Mouse (Mus musculus) limb, embryonic 12.5 days (tissue): Measurements from ENCODE around the gene Reep3. TPM values are rescaled to one million over a fixed set of nuclear protein-coding genes. Genes with fewer than 3 reads are reported as not detected.

Source experiments
- ATAC-seq: fragments of 200-750 bp; cut with Nextera tagmentation; 2 replicates; pipeline ENCODE4 v1.8.0; 2017; ENCODE audit warnings: low read depth, moderate TSS enrichment; ENCODE audit not compliant: insufficient number of reproducible peaks, insufficient read depth, low FRiP score, low TSS enrichment
- H3K27ac ChIP-seq: fragments of 300-500 bp; sonication (generic); 2 replicates; pipeline ENCODE4 v1.5.1; 2016; ENCODE audit warnings: mild to moderate bottlenecking, moderate library complexity
- H3K27me3 ChIP-seq: fragments of 300-500 bp; sonication (generic); 2 replicates; pipeline ENCODE4 v1.6.1; 2016; ENCODE audit warnings: mild to moderate bottlenecking, moderate library complexity
- H3K36me3 ChIP-seq: fragments of 300-500 bp; sonication (generic); 2 replicates; pipeline ENCODE4 v1.6.1; 2016; ENCODE audit warnings: mild to moderate bottlenecking, moderate library complexity
- H3K4me1 ChIP-seq: fragments of 300-500 bp; sonication (generic); replicated peaks from 2 replicates; pipeline ENCODE4 v1.6.1; 2016
- H3K4me2 ChIP-seq: fragments of 300-500 bp; sonication (generic); 2 replicates; pipeline ENCODE4 v1.6.1; 2016; ENCODE audit warnings: mild to moderate bottlenecking, moderate library complexity
- H3K4me3 ChIP-seq: fragments of 300-500 bp; sonication (generic); replicated peaks from 2 replicates; pipeline ENCODE4 v1.5.1; 2016; ENCODE audit warnings: mild to moderate bottlenecking
- H3K9ac ChIP-seq: fragments of 300-500 bp; sonication (generic); replicated peaks from 2 replicates; pipeline ENCODE4 v1.6.1; 2016; ENCODE audit warnings: mild to moderate bottlenecking, moderate library complexity
- H3K9me3 ChIP-seq: fragments of 300-500 bp; sonication (generic); 2 replicates; pipeline ENCODE4 v1.6.1; 2016; ENCODE audit warnings: mild to moderate bottlenecking, moderate library complexity
- WGBS: fragments of 180-500 bp; shearing (Covaris S2); methylation state at CpG from one replicate; pipeline ENCODE4 v1.1.7; 2016; 5-methylcytosine and 5-hydroxymethylcytosine counted together
- polyA plus RNA-seq: library from polyadenylated mRNA; unstranded; fragments of >200 nt; fragmentation: Nextera tagmentation; extraction: Ambion mirVana; gene quantifications from 2 replicates; pipeline ENCODE4 v1.2.1, GENCODE M21; 2016

Reep3 gene
- polyA plus RNA-seq, 1 experiment from 2014 or later, result 33.3 TPM

GRCm38 (mm10) chr10:67049621-67050020 lies 47.1 kb downstream of the Reep3 start:
- Histone ChIP-seq H3K9me3 (no peaks in the 10 kb centered on the region), H3K4me3 (no peak overlapping the region), H3K4me1 (peaks cover 56% of the 10 kb centered on the region), H3K27me3 (no peaks in the 10 kb centered on the region), H3K36me3 (no peaks in the 10 kb centered on the region), H3K4me2 (no peak overlapping the region), H3K9ac (no peak overlapping the region), H3K27ac (no peak overlapping the region)
- ATAC-seq, result no peak
- 94% methylated on average over 7 of the region's 7 CpGs for WGBS

- WGBS, result 92% methylated on average over 13 of the region's 13 CpGs
- no peak overlapping the region for H3K4me3 ChIP-seq
- H3K9ac ChIP-seq, result no peak overlapping the region
- H3K4me2 ChIP-seq, result no peak overlapping the region
- H3K27ac ChIP-seq, result no peak overlapping the region
- no peaks in the 10 kb centered on the region for H3K27me3 ChIP-seq
- no peaks in the 10 kb centered on the region for H3K9me3 ChIP-seq
- H3K4me1 ChIP-seq, result peaks cover 56% of the 10 kb centered on the region
- H3K36me3 ChIP-seq, result no peaks in the 10 kb centered on the region
- ATAC-seq, result no peak
Measured at GRCm38 (mm10) chr10:67048871-67049615, 47.7 kb downstream of the Reep3 start.

DNA sequence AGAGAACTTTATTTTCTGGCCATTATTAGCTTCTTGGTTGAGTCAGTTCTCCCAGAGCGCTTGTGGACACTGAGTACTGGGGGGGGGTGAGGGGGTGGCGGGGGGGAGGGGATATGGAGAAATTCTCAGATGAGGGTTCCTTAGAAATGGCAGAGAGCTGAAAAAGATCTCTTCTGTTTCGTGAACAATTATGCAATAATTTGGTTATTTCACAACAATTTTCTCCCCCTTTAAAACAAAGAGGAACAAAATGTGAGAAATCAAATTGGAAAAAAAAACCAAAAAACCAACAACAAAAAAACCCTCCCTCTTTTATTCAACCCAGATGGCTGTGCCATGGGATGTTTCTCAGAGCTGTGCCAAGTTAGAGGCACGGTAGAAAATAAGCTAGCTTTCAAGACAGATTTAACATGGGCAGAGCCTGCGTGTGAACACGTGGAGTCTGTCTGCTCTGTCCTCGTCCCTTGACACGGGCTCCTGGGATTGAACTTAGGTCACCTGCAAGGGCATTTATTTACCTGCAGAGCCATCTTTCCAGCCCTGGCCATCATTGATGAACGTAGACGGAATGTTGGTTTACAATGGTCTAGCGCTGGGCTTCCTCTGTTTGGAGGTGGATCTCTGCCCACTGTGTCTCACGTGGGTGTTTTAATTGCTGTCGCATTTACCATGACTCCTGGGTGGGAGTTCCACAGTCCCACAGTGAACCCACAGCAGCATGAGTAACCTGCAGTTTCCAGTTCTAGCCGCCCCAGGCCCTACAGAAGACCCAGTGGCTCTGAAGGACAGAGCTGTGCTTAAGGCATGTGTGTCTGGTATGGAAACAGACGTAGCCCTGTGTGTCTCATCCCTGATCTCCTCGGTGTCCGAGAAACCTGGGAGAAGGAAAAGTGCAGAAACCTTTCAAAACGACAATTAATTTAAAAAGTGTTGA lies 48.8 kb downstream of the Reep3 start:
- no peak for ATAC-seq
- no peaks in the 10 kb centered on the region for H3K36me3 ChIP-seq
- H3K4me1 ChIP-seq, result peaks cover 50% of the 10 kb centered on the region
- 63% methylated on average over 18 of the region's 18 CpGs for WGBS
- peak overlapping the region; percentile 47 for H3K27ac ChIP-seq
- no peaks in the 10 kb centered on the region for H3K27me3 ChIP-seq
- H3K9me3 ChIP-seq, result no peaks in the 10 kb centered on the region
- no peak overlapping the region for H3K9ac ChIP-seq
- H3K4me2 ChIP-seq, result no peak overlapping the region
- no peak overlapping the region for H3K4me3 ChIP-seq

DNA sequence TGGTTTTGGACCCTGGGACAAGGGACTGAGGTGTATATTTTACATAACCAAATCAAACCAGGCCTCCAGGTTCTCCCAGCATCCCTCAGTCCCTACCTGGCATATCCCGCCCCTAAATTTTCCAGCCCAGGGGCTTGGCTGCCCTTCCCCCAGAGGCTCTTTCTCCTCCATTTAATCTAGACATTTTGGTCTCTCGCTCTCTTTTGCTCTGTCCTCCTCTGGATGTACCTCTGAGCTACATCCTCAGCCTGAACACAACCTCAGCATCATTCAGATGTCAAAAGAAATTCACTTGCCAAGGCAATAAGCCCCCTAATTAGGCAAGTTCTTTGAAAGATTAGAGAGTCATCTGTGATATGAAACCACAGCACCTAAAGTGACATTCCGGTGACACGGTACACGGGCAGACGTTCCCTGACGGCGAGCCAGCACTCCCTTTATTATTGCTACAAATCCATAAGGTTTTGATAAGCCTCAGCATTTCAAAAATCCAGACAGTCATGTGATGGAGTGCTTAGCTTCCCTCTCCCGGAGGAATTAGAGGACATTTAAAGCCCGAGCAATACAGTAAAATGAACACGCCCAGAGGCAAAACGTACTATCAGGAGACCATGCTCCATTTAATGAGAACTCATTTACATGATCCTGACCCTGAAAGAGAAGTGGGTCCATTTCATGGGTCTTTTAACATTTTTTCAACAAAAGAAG lies 51.4 kb downstream of the Reep3 start:
- no peak for ATAC-seq
- no peak overlapping the region for H3K27ac ChIP-seq
- H3K36me3 ChIP-seq, result no peaks in the 10 kb centered on the region
- no peak overlapping the region for H3K4me2 ChIP-seq
- H3K27me3 ChIP-seq, result no peaks in the 10 kb centered on the region
- 40% methylated on average over 12 of the region's 12 CpGs for WGBS
- no peaks in the 10 kb centered on the region for H3K9me3 ChIP-seq
- H3K4me3 ChIP-seq, result no peak overlapping the region
- H3K9ac ChIP-seq, result no peak overlapping the region
- H3K4me1 ChIP-seq, result peaks cover 29% of the 10 kb centered on the region

GRCm38 (mm10) chr10:67044346-67044745 lies 52.4 kb downstream of the Reep3 start:
- H3K27me3 ChIP-seq, result no peaks in the 10 kb centered on the region
- H3K4me1 ChIP-seq, result peaks cover 29% of the 10 kb centered on the region
- no peak overlapping the region for H3K4me3 ChIP-seq
- no peak overlapping the region for H3K27ac ChIP-seq
- no peaks in the 10 kb centered on the region for H3K9me3 ChIP-seq
- ATAC-seq, result no peak
- no peaks in the 10 kb centered on the region for H3K36me3 ChIP-seq
- WGBS, result 70% methylated on average over 5 of the region's 5 CpGs
- H3K4me2 ChIP-seq, result no peak overlapping the region
- H3K9ac ChIP-seq, result no peak overlapping the region

DNA sequence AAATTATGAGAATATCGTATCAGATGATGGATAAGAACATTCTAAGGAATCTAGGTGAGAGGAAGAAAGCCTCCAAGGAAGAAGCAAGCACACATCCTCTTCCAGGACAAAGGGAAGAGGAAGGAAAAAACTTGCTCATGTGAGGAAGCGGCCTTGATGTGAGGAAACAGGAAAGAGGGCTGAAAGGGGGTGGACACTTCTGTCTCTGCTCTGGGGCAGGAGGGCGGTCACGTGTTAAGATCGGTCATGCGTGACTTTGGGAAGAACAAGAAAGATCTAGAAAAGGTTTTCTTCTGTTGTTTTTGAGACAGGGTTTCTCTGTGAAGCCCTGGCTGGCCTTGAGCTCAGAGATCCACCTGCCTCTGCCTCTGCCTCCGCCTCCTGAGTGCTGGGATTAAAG lies 53.5 kb downstream of the Reep3 start:
- ATAC-seq, result no peak
- H3K27ac ChIP-seq, result no peak overlapping the region
- 95% methylated on average over 7 of the region's 7 CpGs for WGBS
- no peak overlapping the region for H3K9ac ChIP-seq
- H3K27me3 ChIP-seq, result no peaks in the 10 kb centered on the region
- no peaks in the 10 kb centered on the region for H3K9me3 ChIP-seq
- 0 out of 2 replicates have a peak, but pooled peaks cover 2% of the 10 kb centered on the region for H3K36me3 ChIP-seq
- no peak overlapping the region for H3K4me2 ChIP-seq
- H3K4me1 ChIP-seq, result peaks cover 28% of the 10 kb centered on the region
- no peak overlapping the region for H3K4me3 ChIP-seq

GRCm38 (mm10) chr10:67040410-67040809 lies 56.3 kb downstream of the Reep3 start:
- Histone ChIP-seq H3K36me3 (0 out of 2 replicates have a peak, but pooled peaks cover 2% of the 10 kb centered on the region), H3K4me1 (peaks cover 17% of the 10 kb centered on the region), H3K9ac (no peak overlapping the region), H3K27me3 (no peaks in the 10 kb centered on the region), H3K4me3 (no peak overlapping the region), H3K27ac (no peak overlapping the region), H3K9me3 (no peaks in the 10 kb centered on the region), H3K4me2 (no peak overlapping the region)
- no peak for ATAC-seq
- WGBS, result 98% methylated on average over 3 of the region's 3 CpGs

DNA sequence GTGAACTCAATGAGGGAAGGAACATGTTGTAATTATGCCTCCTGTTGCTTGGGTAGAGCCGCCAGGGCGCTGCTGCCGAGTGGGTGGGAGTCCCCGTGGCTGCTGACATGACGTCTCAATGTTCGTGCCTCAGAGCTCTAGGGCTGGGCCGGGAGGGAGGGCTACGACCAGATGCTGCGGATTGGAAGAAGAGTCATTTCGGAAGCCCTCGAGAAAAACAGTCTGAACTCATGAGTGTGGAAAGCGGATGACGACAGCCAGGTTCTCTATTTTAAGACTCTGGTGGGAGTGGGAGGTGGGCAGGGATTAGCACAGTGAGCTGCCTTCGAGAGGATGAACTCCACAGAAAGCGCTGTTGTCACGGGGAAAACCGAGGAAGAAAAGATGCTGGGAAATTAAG lies 57.7 kb downstream of the Reep3 start:
- WGBS, result 65% methylated on average over 17 of the region's 17 CpGs
- Histone ChIP-seq H3K4me2 (no peak overlapping the region), H3K27ac (no peak overlapping the region), H3K27me3 (no peaks in the 10 kb centered on the region), H3K36me3 (0 out of 2 replicates have a peak, but pooled peaks cover 2% of the 10 kb centered on the region), H3K9me3 (no peaks in the 10 kb centered on the region), H3K9ac (no peak overlapping the region), H3K4me1 (peaks cover 13% of the 10 kb centered on the region), H3K4me3 (no peak overlapping the region)
- ATAC-seq, result no peak

- H3K4me2 ChIP-seq, result no peak overlapping the region
- H3K27ac ChIP-seq, result no peak overlapping the region
- no peaks in the 10 kb centered on the region for H3K9me3 ChIP-seq
- no peak overlapping the region for H3K4me3 ChIP-seq
- peaks cover 9% of the 10 kb centered on the region; the same call in 1 of the 2 replicates for H3K36me3 ChIP-seq
- WGBS, result 87% methylated on average over 10 of the region's 10 CpGs
- peaks cover 19% of the 10 kb centered on the region for H3K4me1 ChIP-seq
- no peak for ATAC-seq
- H3K9ac ChIP-seq, result no peak overlapping the region
- H3K27me3 ChIP-seq, result no peaks in the 10 kb centered on the region
Measured at GRCm38 (mm10) chr10:67036542-67036941, 60.2 kb downstream of the Reep3 start.

DNA sequence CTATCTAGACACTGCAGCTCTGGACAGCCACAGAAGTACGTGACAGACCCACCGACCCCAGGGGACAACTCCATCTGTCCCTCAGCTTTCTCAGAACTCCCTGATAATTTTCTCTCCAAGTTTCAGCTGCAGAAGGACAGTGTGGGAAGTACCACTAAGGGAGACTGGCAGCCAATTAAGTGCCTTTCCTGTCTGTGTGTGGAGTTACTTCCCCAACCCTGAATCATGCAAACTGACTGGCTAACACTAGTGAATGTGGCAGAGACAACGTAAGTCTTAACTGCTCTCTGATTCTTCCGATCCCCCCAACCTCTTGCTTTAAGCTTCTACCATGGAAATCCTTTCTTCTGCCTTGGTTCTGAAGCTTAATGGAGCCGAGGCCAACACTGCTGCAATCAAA lies 60.6 kb downstream of the Reep3 start:
- 88% methylated on average over 5 of the region's 5 CpGs for WGBS
- Histone ChIP-seq H3K36me3 (peaks cover 11% of the 10 kb centered on the region; the same call in 1 of the 2 replicates), H3K9ac (no peak overlapping the region), H3K4me2 (no peak overlapping the region), H3K4me1 (peaks cover 19% of the 10 kb centered on the region), H3K4me3 (no peak overlapping the region), H3K9me3 (no peaks in the 10 kb centered on the region), H3K27me3 (no peaks in the 10 kb centered on the region), H3K27ac (no peak overlapping the region)
- ATAC-seq, result no peak

DNA sequence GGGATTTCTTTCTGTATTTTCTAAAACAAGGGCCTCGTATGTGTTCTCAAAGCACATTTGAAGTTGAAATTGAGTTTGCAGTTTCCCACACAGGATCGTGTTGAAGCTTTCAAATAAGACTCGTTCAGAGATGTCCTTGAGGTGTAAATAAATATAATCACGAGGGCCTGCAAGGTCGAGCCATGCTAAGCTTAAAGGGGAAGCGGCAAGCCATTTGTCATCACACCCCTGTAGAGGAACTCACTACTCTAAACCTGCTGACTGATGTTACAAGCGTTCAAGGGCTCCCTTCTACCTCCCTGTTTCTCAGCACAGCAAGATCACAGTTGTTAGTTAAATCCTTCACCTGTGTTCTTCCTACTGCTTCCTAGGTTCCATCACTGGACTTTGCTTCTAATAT lies 65.6 kb downstream of the Reep3 start:
- ATAC-seq, result no peak
- H3K9ac ChIP-seq, result no peak overlapping the region
- H3K4me1 ChIP-seq, result peaks cover 16% of the 10 kb centered on the region
- H3K36me3 ChIP-seq, result peaks cover 15% of the 10 kb centered on the region; the same call in 1 of the 2 replicates
- 61% methylated on average over 7 of the region's 7 CpGs for WGBS
- no peak overlapping the region for H3K4me3 ChIP-seq
- H3K4me2 ChIP-seq, result no peak overlapping the region
- H3K27ac ChIP-seq, result no peak overlapping the region
- no peaks in the 10 kb centered on the region for H3K27me3 ChIP-seq
- no peaks in the 10 kb centered on the region for H3K9me3 ChIP-seq
